Mouse (Mus musculus): Measurements from ENCODE around the gene Banf1.
"Not testable (repeated sequence)": the region's sequence is repeated elsewhere in the genome, so short reads cannot be mapped to it uniquely, and the experiment has no call there.

Gene Banf1

GRCm38 (mm10) chr19:5372724-5373123 is 5.8 kb upstream of the Banf1 start:
- DNase-seq, result no peak

- DNase-seq, result no peak
Observed at GRCm38 (mm10) chr19:5370932-5371331, 4.0 kb upstream of the Banf1 start.

- DNase-seq, result no peak
Observed at GRCm38 (mm10) chr19:5367455-5367854, 487 bp upstream of the Banf1 start.

GRCm38 (mm10) chr19:5366175-5367052 is 554 bp downstream of the Banf1 start, which contains the start of gene Eif1ad:
Gene Eif1ad, plus strand, starts transcription at chr19:5366741.
- DNase-seq, result peak; percentile 96 to 97

- peak in 1 of 2 experiments; percentile 47 for DNase-seq
Observed at GRCm38 (mm10) chr19:5365751-5366150, 1.2 kb downstream of the Banf1 start.

GRCm38 (mm10) chr19:5364124-5364523 is 2.8 kb downstream of the Banf1 start:
- DNase-seq, result no peak

GRCm38 (mm10) chr19:5362186-5362585 is 4.8 kb downstream of the Banf1 start:
- no peak for DNase-seq

GRCm38 (mm10) chr19:5356080-5356479 is 10.9 kb downstream of the Banf1 start:
- no peak for DNase-seq

GRCm38 (mm10) chr19:5353609-5354008 is 13.4 kb downstream of the Banf1 start:
- DNase-seq, result no peak

GRCm38 (mm10) chr19:5349502-5349873 is 17.5 kb downstream of the Banf1 start, which contains the start of gene Cst6:
Gene Cst6, minus strand, starts transcription at chr19:5349574.
- DNase-seq, result not testable (repeated sequence)

GRCm38 (mm10) chr19:5348526-5349501 is 18.2 kb downstream of the Banf1 start:
- peak; percentile 59 to 61 for DNase-seq

GRCm38 (mm10) chr19:5348064-5348463 is 18.9 kb downstream of the Banf1 start:
- DNase-seq, result no peak

- DNase-seq, result no peak
Observed at GRCm38 (mm10) chr19:5345297-5346131, 21.5 kb downstream of the Banf1 start.

GRCm38 (mm10) chr19:5341360-5341759 is 25.6 kb downstream of the Banf1 start:
- DNase-seq, result no peak

- DNase-seq, result peak; percentile 81 to 88
Observed at GRCm38 (mm10) chr19:5337975-5338374, 29.0 kb downstream of the Banf1 start.

GRCm38 (mm10) chr19:5335441-5335840 is 31.5 kb downstream of the Banf1 start, which contains the start of gene Catsper1:
Gene Catsper1, plus strand, starts transcription at chr19:5335741.
- no peak for DNase-seq

- no peak for DNase-seq
Observed at GRCm38 (mm10) chr19:5334741-5335140, 32.2 kb downstream of the Banf1 start.

- no peak for DNase-seq
Observed at GRCm38 (mm10) chr19:5327970-5328369, 39.0 kb downstream of the Banf1 start.

- DNase-seq, result peak in 1 of 2 experiments; percentile 18
Observed at GRCm38 (mm10) chr19:5323801-5324200, 43.2 kb downstream of the Banf1 start.

Measured in cerebellum, postnatal 14 days (tissue).